Mouse (Mus musculus) spleen, adult 2 months (tissue): ENCODE measurements around the gene Ppil3.

Experiments used
- CTCF ChIP-seq: fragments of 200-500 bp; IDR thresholded peaks from 2 replicates; pipeline ENCODE4 v1.5.1; 2011; ENCODE audit warnings: mild to moderate bottlenecking, inconsistent platforms; ENCODE audit not compliant: insufficient read depth, insufficient read length, insufficient replicate concordance; ENCODE audit errors: extremely low read depth
- POLR2A ChIP-seq: fragments of 200-500 bp; IDR thresholded peaks from 2 replicates; pipeline ENCODE4 v1.6.1; 2011; ENCODE audit warnings: low read depth, low read length, inconsistent platforms

DNA sequence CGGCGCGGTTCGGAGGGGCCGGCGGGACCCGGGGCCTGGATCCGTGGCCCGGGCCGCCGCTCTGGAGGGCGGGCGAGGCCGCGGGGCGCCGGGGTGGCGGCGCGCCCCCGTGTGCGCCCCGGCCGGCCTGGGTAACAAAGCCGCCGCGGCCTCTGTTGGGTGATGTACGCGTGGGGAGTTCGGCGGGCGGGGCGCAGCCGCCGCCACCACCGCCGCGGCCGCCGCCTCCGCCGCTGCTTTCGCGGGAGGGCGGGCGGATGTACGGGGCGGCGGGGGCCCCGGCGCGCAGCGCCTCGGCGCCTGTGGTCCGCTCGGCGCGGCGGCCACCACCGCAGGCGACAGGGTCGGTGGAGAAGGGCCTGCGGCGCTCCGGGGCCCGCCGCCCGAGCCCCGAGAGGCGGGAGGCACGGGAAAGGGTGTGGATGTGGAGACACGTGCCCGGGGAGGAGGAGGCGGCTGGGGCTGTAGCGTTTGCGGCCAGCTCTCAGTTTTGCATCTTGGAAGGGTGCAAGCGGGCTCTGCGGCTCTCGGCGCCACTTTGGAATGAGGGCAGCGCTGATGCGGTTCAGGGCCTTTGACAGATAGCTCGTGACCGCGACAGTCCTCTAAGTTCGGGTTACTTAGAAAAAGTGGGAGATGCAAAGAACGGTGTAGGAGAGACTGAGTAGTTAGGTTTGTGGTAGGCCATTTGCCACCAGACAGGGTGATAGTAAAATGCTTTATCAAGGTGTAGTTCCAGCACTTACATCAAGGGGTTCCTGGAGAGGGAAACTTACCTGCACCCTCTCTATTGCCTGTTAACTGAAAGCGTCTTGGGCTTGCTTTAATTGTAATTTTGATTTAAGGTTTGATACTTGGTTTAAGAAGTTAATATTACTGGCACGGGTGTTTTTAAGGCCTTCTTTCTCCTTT, 51.7 kb downstream of the Ppil3 start:
- no peak for TF ChIP-seq CTCF
- TF ChIP-seq POLR2A = no peak
